Mouse (Mus musculus): Measurements from ENCODE around the gene Ppp1r14a. TPM values are rescaled to one million over a fixed set of nuclear protein-coding genes. Genes with fewer than 3 reads are reported as not detected.

Gene Ppp1r14a
- total RNA-seq, 1 experiment from 2014 or later = not detected

- no peak for ATAC-seq (replicated peaks in 1 of 2; ENCODE audit: insufficient read depth in 1 of 2, low FRiP score in 2 of 2, low TSS enrichment in 1 of 2, low read depth in 1 of 2, poor library complexity in 2 of 2, severe bottlenecking in 2 of 2)
Observed at GRCm38 (mm10) chr7:29313572-29314261, 24.6 kb downstream of the Ppp1r14a start.

- ATAC-seq (replicated peaks in 1 of 2; ENCODE audit: insufficient read depth in 1 of 2, low FRiP score in 2 of 2, low TSS enrichment in 1 of 2, low read depth in 1 of 2, poor library complexity in 2 of 2, severe bottlenecking in 2 of 2) = peak; percentile 47 to 65
Observed at GRCm38 (mm10) chr7:29314844-29315628, 25.9 kb downstream of the Ppp1r14a start.

GRCm38 (mm10) chr7:29316137-29316734 lies 27.1 kb downstream of the Ppp1r14a start:
- no peak for ATAC-seq (replicated peaks in 1 of 2; ENCODE audit: insufficient read depth in 1 of 2, low FRiP score in 2 of 2, low TSS enrichment in 1 of 2, low read depth in 1 of 2, poor library complexity in 2 of 2, severe bottlenecking in 2 of 2)

GRCm38 (mm10) chr7:29316976-29317375 lies 27.9 kb downstream of the Ppp1r14a start:
- no peak for ATAC-seq (replicated peaks in 1 of 2; ENCODE audit: insufficient read depth in 1 of 2, low FRiP score in 2 of 2, low TSS enrichment in 1 of 2, low read depth in 1 of 2, poor library complexity in 2 of 2, severe bottlenecking in 2 of 2)

- no peak for ATAC-seq (replicated peaks in 1 of 2; ENCODE audit: insufficient read depth in 1 of 2, low FRiP score in 2 of 2, low TSS enrichment in 1 of 2, low read depth in 1 of 2, poor library complexity in 2 of 2, severe bottlenecking in 2 of 2)
Observed at GRCm38 (mm10) chr7:29317558-29317957, 28.4 kb downstream of the Ppp1r14a start.

- ATAC-seq (replicated peaks in 1 of 2; ENCODE audit: insufficient read depth in 1 of 2, low FRiP score in 2 of 2, low TSS enrichment in 1 of 2, low read depth in 1 of 2, poor library complexity in 2 of 2, severe bottlenecking in 2 of 2) = 0 out of 4 replicates have a peak, but pooled peaks of 1 of the 2 experiments have one; percentile 2
Observed at GRCm38 (mm10) chr7:29318115-29318911, 29.2 kb downstream of the Ppp1r14a start.

GRCm38 (mm10) chr7:29319337-29320307 lies 30.5 kb downstream of the Ppp1r14a start:
- ATAC-seq (replicated peaks in 1 of 2; ENCODE audit: insufficient read depth in 1 of 2, low FRiP score in 2 of 2, low TSS enrichment in 1 of 2, low read depth in 1 of 2, poor library complexity in 2 of 2, severe bottlenecking in 2 of 2) = peak; percentile 16 to 39; a peak in 3 of 4 replicates

- no peak for ATAC-seq (replicated peaks in 1 of 2; ENCODE audit: insufficient read depth in 1 of 2, low FRiP score in 2 of 2, low TSS enrichment in 1 of 2, low read depth in 1 of 2, poor library complexity in 2 of 2, severe bottlenecking in 2 of 2)
Observed at GRCm38 (mm10) chr7:29327087-29327486, 38.0 kb downstream of the Ppp1r14a start.

GRCm38 (mm10) chr7:29328984-29329383 lies 39.9 kb downstream of the Ppp1r14a start:
- no peak for ATAC-seq (replicated peaks in 1 of 2; ENCODE audit: insufficient read depth in 1 of 2, low FRiP score in 2 of 2, low TSS enrichment in 1 of 2, low read depth in 1 of 2, poor library complexity in 2 of 2, severe bottlenecking in 2 of 2)

GRCm38 (mm10) chr7:29334156-29334555 lies 45.0 kb downstream of the Ppp1r14a start:
- ATAC-seq (replicated peaks in 1 of 2; ENCODE audit: insufficient read depth in 1 of 2, low FRiP score in 2 of 2, low TSS enrichment in 1 of 2, low read depth in 1 of 2, poor library complexity in 2 of 2, severe bottlenecking in 2 of 2) = no peak

- ATAC-seq (replicated peaks in 1 of 2; ENCODE audit: insufficient read depth in 1 of 2, low FRiP score in 2 of 2, low TSS enrichment in 1 of 2, low read depth in 1 of 2, poor library complexity in 2 of 2, severe bottlenecking in 2 of 2) = no peak
Observed at GRCm38 (mm10) chr7:29335276-29335675, 46.2 kb downstream of the Ppp1r14a start.

GRCm38 (mm10) chr7:29335841-29336671 lies 46.9 kb downstream of the Ppp1r14a start:
- no peak for ATAC-seq (replicated peaks in 1 of 2; ENCODE audit: insufficient read depth in 1 of 2, low FRiP score in 2 of 2, low TSS enrichment in 1 of 2, low read depth in 1 of 2, poor library complexity in 2 of 2, severe bottlenecking in 2 of 2)

- no peak for ATAC-seq (replicated peaks in 1 of 2; ENCODE audit: insufficient read depth in 1 of 2, low FRiP score in 2 of 2, low TSS enrichment in 1 of 2, low read depth in 1 of 2, poor library complexity in 2 of 2, severe bottlenecking in 2 of 2)
Observed at GRCm38 (mm10) chr7:29336795-29337319, 47.7 kb downstream of the Ppp1r14a start.

GRCm38 (mm10) chr7:29337766-29338165 lies 48.7 kb downstream of the Ppp1r14a start:
- ATAC-seq (replicated peaks in 1 of 2; ENCODE audit: insufficient read depth in 1 of 2, low FRiP score in 2 of 2, low TSS enrichment in 1 of 2, low read depth in 1 of 2, poor library complexity in 2 of 2, severe bottlenecking in 2 of 2) = no peak

- no peak for ATAC-seq (replicated peaks in 1 of 2; ENCODE audit: insufficient read depth in 1 of 2, low FRiP score in 2 of 2, low TSS enrichment in 1 of 2, low read depth in 1 of 2, poor library complexity in 2 of 2, severe bottlenecking in 2 of 2)
Observed at GRCm38 (mm10) chr7:29338351-29338919, 49.3 kb downstream of the Ppp1r14a start.

All from hematopoietic stem cell, adult 5-6 weeks (primary cell).